Mouse (Mus musculus): ENCODE measurements around the gene Sh3pxd2b.
A peak's percentile ranks its signal among the peaks of the same experiment; 100 is the strongest.

The Sh3pxd2b gene

GRCm38 (mm10) chr11:32347607-32348432 is at the start of gene Sh3pxd2b:
Gene Sh3pxd2b, plus strand, starts transcription at chr11:32347820.
- peak; percentile 35 for DNase-seq (ENCODE audit: low read depth, low spot score)

GRCm38 (mm10) chr11:32297866-32298531 is 49.6 kb upstream of the Sh3pxd2b start:
- no peak for DNase-seq (ENCODE audit: low read depth, low spot score)

GRCm38 (mm10) chr11:32298532-32298918 is 49.1 kb upstream of the Sh3pxd2b start:
- DNase-seq (ENCODE audit: low read depth, low spot score), result no peak

GRCm38 (mm10) chr11:32299865-32300264 is 47.8 kb upstream of the Sh3pxd2b start, which contains the start of gene Hbq1a:
Gene Hbq1a, plus strand, starts transcription at chr11:32300069.
- DNase-seq (ENCODE audit: low read depth, low spot score), result peak; percentile 47

GRCm38 (mm10) chr11:32300279-32301267 is 47.0 kb upstream of the Sh3pxd2b start:
- DNase-seq (ENCODE audit: low read depth, low spot score), result peak; percentile 31

- no peak for DNase-seq (ENCODE audit: low read depth, low spot score)
These were observed 46.1 kb upstream of the Sh3pxd2b start for GRCm38 (mm10) chr11:32301506-32301905.

- no peak for DNase-seq (ENCODE audit: low read depth, low spot score)
These were observed 44.7 kb upstream of the Sh3pxd2b start for GRCm38 (mm10) chr11:32302824-32303419.

- no peak for DNase-seq (ENCODE audit: low read depth, low spot score)
These were observed 44.2 kb upstream of the Sh3pxd2b start for GRCm38 (mm10) chr11:32303455-32303854.

- no peak for DNase-seq (ENCODE audit: low read depth, low spot score)
These were observed 40.6 kb upstream of the Sh3pxd2b start for GRCm38 (mm10) chr11:32307006-32307405.

- no peak for DNase-seq (ENCODE audit: low read depth, low spot score)
These were observed 38.2 kb upstream of the Sh3pxd2b start for GRCm38 (mm10) chr11:32309446-32309845.

- no peak for DNase-seq (ENCODE audit: low read depth, low spot score)
These were observed 37.7 kb upstream of the Sh3pxd2b start for GRCm38 (mm10) chr11:32309928-32310327.

GRCm38 (mm10) chr11:32316009-32316408 is 31.6 kb upstream of the Sh3pxd2b start:
- DNase-seq (ENCODE audit: low read depth, low spot score), result no peak

- DNase-seq (ENCODE audit: low read depth, low spot score), result peak; percentile 39
These were observed 27.0 kb upstream of the Sh3pxd2b start for GRCm38 (mm10) chr11:32320507-32321195.

- peak; percentile 86 for DNase-seq (ENCODE audit: low read depth, low spot score)
These were observed 26.4 kb upstream of the Sh3pxd2b start for GRCm38 (mm10) chr11:32321196-32321565.

- peak; percentile 84 for DNase-seq (ENCODE audit: low read depth, low spot score)
These were observed 23.0 kb upstream of the Sh3pxd2b start for GRCm38 (mm10) chr11:32324609-32325008.

GRCm38 (mm10) chr11:32331075-32331474 is 16.5 kb upstream of the Sh3pxd2b start:
- DNase-seq (ENCODE audit: low read depth, low spot score), result no peak

- no peak for DNase-seq (ENCODE audit: low read depth, low spot score)
These were observed 15.8 kb upstream of the Sh3pxd2b start for GRCm38 (mm10) chr11:32331861-32332260.

GRCm38 (mm10) chr11:32333235-32333634 is 14.4 kb upstream of the Sh3pxd2b start:
- no peak for DNase-seq (ENCODE audit: low read depth, low spot score)

- DNase-seq (ENCODE audit: low read depth, low spot score), result no peak
These were observed 11.1 kb upstream of the Sh3pxd2b start for GRCm38 (mm10) chr11:32336435-32336907.

- DNase-seq (ENCODE audit: low read depth, low spot score), result no peak
These were observed 8.5 kb upstream of the Sh3pxd2b start for GRCm38 (mm10) chr11:32339131-32339531.

Data from R1 (cell line).